Mouse (Mus musculus): ENCODE results near the gene Casr. TPM values are rescaled to one million over a fixed set of nuclear protein-coding genes. Genes with fewer than 3 reads are reported as not detected.

Gene Casr
- total RNA-seq, 4 experiments from 2014 or later: 5.7 to 9.3 (median 7.6) TPM

Other genes starting within 250 kb of the Casr start
- not detected for gene BC117090, start 227.8 kb downstream of the Casr start, total RNA-seq (2022)
- not detected for gene BC100530, start 194.4 kb downstream of the Casr start, total RNA-seq (2022)
- not detected for gene Stfa2, start 153.7 kb downstream of the Casr start, total RNA-seq (2022)
- gene Stfa3, start 106.7 kb downstream of the Casr start, total RNA-seq (2022): not detected
- under 1 TPM; 0.27 to 0.65 (median 0.43) TPM for gene Cd86, start 103.9 kb upstream of the Casr start, total RNA-seq (2022)
- gene Ildr1, start 131.8 kb upstream of the Casr start, total RNA-seq (2022): under 1 TPM in 2 of 4 experiments, not detected in 2; 0.17 to 0.20 TPM
- 1 to 10 TPM in 2 of 4 experiments, under 1 TPM in 2; 0.51 to 2.5 (median 1.5) TPM for gene Slc15a2, start 222.8 kb upstream of the Casr start, total RNA-seq (2022)

All from gastrocnemius, adult 8-10 months (tissue).